Mouse (Mus musculus) retina, postnatal 1 day (tissue): ENCODE results near the gene Zfp787.
"Not testable (repeated sequence)": the region's sequence is repeated elsewhere in the genome, so short reads cannot be mapped to it uniquely, and the experiment has no call there.

Experiments
- DNase-seq: peaks from one replicate; pipeline ENCODE4 v3.0.0-alpha.2; 2012

Gene Zfp787

GRCm38 (mm10) chr7:6155901-6156411 lies at the start of gene Zfp787:
Gene Zfp787 (minus strand): TSS chr7:6155997.
- DNase-seq: peak; percentile 99

GRCm38 (mm10) chr7:6204200-6204599 lies 48.4 kb upstream of the Zfp787 start:
- no peak for DNase-seq

- no peak for DNase-seq
Measured at GRCm38 (mm10) chr7:6196790-6197189, 41.0 kb upstream of the Zfp787 start, which contains the start of gene Galp. Gene Galp (plus strand): TSS chr7:6197090.

- DNase-seq: no peak
Measured at GRCm38 (mm10) chr7:6195777-6196176, 40.0 kb upstream of the Zfp787 start.

- DNase-seq: peak; percentile 80
Measured at GRCm38 (mm10) chr7:6194129-6194528, 38.3 kb upstream of the Zfp787 start.

GRCm38 (mm10) chr7:6191376-6191775 lies 35.6 kb upstream of the Zfp787 start:
- peak; percentile 78 for DNase-seq

- DNase-seq: no peak
Measured at GRCm38 (mm10) chr7:6189542-6189941, 33.7 kb upstream of the Zfp787 start.

GRCm38 (mm10) chr7:6186756-6187155 lies 31.0 kb upstream of the Zfp787 start:
- DNase-seq: no peak

- DNase-seq: no peak
Measured at GRCm38 (mm10) chr7:6186176-6186575, 30.4 kb upstream of the Zfp787 start.

- no peak for DNase-seq
Measured at GRCm38 (mm10) chr7:6185391-6185790, 29.6 kb upstream of the Zfp787 start.

GRCm38 (mm10) chr7:6184521-6184920 lies 28.7 kb upstream of the Zfp787 start:
- no peak for DNase-seq

GRCm38 (mm10) chr7:6183802-6184201 lies 28.0 kb upstream of the Zfp787 start:
- no peak for DNase-seq

GRCm38 (mm10) chr7:6182882-6183281 lies 27.1 kb upstream of the Zfp787 start:
- DNase-seq: no peak

GRCm38 (mm10) chr7:6179013-6179412 lies 23.2 kb upstream of the Zfp787 start:
- DNase-seq: no peak

- DNase-seq: not testable (repeated sequence)
Measured at GRCm38 (mm10) chr7:6174365-6174987, 18.7 kb upstream of the Zfp787 start.

- no peak for DNase-seq
Measured at GRCm38 (mm10) chr7:6173872-6174271, 18.1 kb upstream of the Zfp787 start.

GRCm38 (mm10) chr7:6172674-6173244 lies 17.0 kb upstream of the Zfp787 start:
- DNase-seq: peak; percentile 86

- peak; percentile 99 for DNase-seq
Measured at GRCm38 (mm10) chr7:6172006-6172649, 16.3 kb upstream of the Zfp787 start, which contains the start of gene Zfp444. Gene Zfp444 (plus strand): TSS chr7:6172226.

GRCm38 (mm10) chr7:6171444-6172005 lies 15.7 kb upstream of the Zfp787 start:
- DNase-seq: peak; percentile 74

- peak; percentile 37 for DNase-seq
Measured at GRCm38 (mm10) chr7:6170871-6171270, 15.1 kb upstream of the Zfp787 start.

- no peak for DNase-seq
Measured at GRCm38 (mm10) chr7:6170391-6170790, 14.6 kb upstream of the Zfp787 start.

GRCm38 (mm10) chr7:6169403-6169802 lies 13.6 kb upstream of the Zfp787 start:
- DNase-seq: no peak

- no peak for DNase-seq
Measured at GRCm38 (mm10) chr7:6164671-6165070, 8.9 kb upstream of the Zfp787 start.

- DNase-seq: no peak
Measured at GRCm38 (mm10) chr7:6162172-6162571, 6.4 kb upstream of the Zfp787 start.
